Mouse (Mus musculus) left cerebral cortex, postnatal 25 days (tissue): Measurements from ENCODE around the gene Parva. TPM values are rescaled to one million over a fixed set of nuclear protein-coding genes. Genes with fewer than 3 reads are reported as not detected.

Experiments
- DNase-seq, 2 experiments: peaks; one replicate each; pipeline ENCODE4 v3.0.0; 2022; ENCODE audit warnings: low spot score in 2 of 2, mixed read lengths in 1 of 2
- intact Hi-C: fragments of 180-260 bp; cut with DNase I; formaldehyde crosslinking; loops from one replicate; pipeline ENCODE4 v1.15.1; 2025
- total RNA-seq, 2 experiments: library from RNA; stranded (reverse); gene quantifications; 2 replicates each; pipeline ENCODE4 v1.2.3; 2021

The Parva gene
- total RNA-seq, 2 experiments from 2014 or later: 53.3 to 53.6 TPM

DNA sequence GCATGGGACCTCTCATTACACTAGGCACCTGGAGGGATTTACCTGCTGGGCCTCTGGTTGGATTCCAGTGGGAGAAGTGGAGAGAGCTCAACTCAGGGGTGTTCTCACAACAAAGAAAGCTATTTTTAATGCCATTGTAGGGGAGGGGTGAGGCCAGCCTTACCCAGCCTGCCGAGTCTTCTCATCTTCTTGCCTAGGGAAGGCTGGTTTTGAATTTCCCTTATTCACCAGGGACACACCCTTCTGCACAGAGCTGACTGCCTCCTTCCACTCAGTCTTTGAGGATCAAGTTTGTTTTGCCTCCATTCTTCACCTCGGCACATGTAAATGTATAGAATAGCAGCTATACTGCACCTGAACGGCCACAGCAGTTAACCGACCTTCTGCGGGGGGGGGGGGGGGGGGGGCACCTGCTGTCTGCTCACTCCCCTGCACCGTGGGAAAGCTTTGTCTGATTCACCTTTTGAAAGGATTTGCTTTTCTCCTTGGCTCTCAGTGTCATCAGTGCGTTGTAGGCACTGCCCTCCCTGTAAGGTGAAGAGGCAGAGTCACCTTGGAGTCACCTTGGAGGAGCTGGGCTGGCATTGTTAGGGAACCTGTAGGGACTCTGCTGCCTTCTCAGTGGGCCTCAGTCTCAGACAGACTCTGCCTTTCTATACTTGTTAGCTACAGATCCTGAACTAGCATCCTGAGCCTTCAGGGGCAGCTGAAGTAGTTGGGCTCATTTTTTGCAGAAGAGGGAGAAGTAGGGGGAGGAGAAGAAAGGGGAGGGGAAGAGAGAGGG, 10.4 kb upstream of the Parva start:
- intact Hi-C loops: no loop called here
- no peak for DNase-seq

DNA sequence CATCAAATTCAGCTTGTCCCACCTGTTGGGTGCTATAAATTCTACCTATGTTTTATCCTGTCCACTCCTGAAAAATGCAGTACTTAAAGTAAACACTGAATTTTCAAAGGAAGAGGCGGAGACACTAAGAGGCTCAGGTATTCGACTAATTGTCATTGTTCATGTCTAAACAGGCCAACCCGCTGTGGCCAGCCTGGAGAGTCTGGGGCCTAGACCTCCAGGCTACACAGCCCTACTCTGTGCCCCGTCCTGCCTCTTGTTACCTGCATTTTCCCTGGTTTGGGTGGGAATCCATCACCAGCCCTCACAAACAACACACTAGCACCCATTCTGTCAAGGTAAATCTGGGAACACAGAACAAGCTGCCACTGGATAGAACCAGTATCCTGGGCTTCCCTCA, 9.7 kb upstream of the Parva start:
- no peak for DNase-seq
- intact Hi-C loops: no loop called here

DNA sequence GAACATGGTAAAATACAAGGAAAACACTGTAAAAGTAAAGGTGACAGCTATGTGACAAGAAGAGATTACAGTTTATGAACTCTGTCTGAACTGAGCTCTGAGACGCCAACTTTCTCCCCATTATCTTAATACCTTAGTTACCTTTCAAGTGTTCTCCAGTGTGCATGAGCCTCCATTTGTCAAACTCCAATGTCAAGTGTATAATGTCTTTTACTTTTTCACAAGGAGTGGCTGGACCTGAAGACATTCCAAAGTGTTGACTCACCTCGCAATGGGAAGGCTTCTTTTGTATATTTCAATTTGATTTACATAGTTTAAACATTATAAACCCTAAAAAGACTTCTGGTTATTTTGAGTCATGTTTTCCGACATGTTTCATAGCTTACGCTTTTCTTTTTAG, 3.9 kb upstream of the Parva start:
- DNase-seq: no peak

DNA sequence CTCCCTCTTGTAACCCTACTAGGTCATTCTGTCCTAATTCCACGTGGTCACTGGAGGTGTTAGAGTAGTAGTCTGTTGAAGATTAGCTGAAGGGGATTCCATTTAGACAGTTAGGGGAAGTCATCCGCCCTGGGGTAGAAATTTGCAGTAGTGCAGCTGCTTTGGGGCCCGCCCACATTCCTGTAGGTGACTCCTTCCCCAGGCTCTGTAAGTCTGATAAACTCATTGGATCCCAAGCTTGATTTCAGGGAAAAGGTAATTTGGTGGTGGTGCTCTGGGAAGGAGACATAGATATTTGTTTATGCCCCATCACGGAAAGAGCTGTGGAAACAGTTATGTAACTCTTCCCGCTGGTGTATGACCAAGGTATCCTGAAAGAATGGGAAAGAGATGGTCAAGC, 494 bp upstream of the Parva start:
- no peak for DNase-seq
- intact Hi-C loops: no loop called here

More for the DNA sequence above, 3.9 kb upstream of the Parva start:
- intact Hi-C loops: no loop called here

DNA sequence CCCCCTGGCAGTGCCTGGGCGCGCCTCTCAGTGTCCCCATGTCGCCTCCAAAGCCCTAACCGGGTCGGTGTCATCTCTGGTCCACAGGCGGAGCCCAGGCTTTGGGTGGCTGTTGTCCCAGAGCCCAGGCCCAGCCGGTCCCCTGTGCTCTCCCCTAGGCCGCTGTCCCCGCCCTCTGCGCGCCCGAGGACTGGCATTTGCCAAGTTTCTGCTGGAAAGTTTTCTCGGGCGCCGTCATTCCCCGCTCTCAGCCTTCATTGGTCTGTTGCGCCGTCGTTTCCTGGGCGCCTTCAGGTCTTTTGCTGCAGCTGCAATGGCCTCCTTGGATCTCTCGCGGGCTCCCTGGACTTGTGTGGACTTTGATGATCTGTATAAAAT, 842 bp downstream of the Parva start:
- intact Hi-C loops: no loop called here
- peak; percentile 57 to 74 for DNase-seq

DNA sequence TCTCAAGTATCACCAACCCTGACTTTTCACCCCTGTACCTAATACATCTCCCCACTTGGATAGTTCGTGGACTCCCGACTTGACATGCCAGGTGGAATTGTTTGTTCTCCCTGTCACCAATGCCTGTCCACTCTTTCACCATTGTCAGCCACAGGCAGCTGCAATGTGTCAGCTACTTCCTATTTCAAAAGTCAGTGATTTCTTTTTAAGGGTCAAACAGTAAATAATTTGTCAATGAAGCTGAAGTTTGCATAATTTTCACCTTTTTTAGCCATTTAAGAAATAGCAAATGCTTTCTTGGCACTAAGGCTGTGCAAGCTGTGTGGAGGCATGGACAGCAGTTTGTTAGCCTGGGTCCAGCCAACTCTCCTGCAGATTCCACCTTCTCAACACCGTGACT, 12.5 kb downstream of the Parva start:
- intact Hi-C loops: no loop called here
- no peak for DNase-seq

DNA sequence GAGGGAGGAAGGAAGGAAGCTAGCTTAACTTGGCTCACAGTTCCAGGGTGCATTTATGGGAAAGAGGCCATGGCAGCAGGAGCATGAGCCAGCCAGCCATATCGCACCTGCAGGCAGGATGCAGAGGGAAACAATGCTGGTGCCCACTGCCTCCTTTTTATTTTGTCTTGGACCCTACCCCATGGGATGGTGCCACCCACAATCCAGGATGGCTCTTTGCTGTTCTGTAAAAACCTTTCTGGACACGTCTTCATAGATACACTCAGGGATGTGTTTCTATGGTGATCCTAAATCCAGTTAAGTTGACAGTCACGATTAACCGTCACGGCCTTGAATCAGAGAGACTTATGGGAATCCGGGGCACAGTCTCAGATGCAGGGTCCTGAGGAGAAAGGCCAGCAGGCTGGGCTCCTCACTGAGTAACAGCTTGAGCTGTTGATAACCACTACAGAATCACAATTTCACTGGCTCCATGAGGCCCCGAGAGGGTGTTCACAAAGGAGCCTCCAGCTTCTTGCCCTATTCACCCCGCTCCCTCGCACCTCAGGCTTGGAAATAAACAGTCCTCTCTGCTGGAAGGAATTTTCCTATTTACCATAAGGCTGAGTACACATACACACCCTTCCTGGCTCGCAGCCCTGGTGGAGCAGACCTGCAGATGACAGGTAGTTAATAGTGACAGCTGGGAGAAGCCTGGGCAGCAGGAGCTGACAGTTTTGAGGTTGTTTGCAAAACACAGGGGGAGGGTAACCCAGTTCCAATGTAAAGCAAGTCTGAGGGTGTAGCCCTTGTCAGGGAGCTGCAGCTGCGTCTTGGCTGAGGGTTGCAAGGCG, 17.1 kb downstream of the Parva start:
- intact Hi-C loops: no loop called here
- peak in 1 of 2 experiments; percentile 11 for DNase-seq

DNA sequence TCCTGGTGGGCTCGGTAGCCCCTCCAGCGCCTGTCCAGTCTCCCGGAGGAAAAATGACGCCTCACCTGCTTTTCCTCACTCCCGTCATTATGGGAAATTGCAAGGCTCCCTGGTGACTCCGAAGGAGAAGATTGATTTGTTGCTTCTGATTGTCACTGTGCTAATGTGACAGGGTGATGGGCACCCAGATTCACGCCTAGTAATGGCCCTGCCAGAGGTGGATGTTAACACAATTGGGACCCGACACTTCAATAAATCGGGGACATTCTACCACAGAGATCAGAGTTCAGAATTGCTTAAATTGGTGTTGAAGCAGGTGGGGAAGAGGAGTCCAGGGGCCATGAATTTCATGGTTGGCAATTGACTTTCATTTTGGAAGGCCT, 17.7 kb downstream of the Parva start:
- DNase-seq: no peak
- intact Hi-C loops: no loop called here

DNA sequence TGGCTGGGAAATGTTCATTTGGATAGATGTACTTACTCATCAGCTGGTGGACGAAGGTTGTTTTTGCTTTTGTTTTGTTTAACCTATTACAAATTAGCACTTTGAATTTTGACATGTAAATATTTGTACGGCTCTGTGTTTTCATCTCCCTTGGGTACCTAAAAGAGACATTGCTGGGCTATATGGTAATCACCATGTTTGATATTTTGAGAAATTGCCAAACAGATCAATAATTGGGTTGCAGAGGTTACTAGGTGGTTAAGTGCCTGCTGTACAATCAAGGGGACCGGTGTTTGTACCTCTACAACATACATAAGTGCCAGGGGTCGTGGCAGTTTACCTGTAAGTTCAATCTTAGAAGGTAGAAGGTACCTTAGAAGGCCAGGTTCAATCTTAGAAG, 19.2 kb downstream of the Parva start:
- DNase-seq: no peak
- intact Hi-C loops: no loop called here

DNA sequence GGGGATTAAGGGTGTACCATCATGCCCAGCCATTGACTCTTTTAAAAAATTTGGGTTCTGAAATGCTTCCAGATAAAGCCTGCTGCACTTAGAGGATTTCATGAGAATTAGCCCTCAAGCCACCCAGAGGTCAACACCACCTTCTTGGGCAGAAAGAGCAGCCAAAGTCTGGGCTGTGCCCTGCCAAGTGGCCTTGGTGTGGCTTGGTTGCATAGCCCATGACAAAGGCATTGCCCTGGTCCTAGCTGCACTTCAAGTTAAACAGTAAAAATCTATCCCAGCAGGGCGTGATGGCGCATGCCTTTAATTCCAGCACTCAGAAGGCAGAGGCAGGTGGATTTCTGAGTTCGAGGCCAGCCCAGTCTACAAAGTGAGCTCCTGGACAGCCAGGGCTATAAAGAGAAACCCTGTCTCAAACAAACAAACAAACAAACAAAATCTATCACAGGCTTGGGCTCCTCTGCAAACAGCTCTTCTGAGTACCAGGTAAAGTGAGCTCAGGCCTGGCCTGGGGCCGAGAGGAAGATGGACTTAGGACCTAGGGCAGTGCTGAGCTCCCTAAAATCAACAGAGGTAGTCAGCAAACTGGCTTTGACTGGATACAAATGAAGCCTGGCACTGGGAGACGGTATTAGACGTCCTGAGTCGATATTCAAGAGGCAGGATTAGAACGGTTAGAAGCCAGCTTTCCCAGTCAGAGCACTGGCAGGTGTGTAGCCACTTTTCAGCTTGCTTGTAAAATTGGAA, 22.8 kb downstream of the Parva start:
- intact Hi-C loops: no loop called here
- no peak for DNase-seq

DNA sequence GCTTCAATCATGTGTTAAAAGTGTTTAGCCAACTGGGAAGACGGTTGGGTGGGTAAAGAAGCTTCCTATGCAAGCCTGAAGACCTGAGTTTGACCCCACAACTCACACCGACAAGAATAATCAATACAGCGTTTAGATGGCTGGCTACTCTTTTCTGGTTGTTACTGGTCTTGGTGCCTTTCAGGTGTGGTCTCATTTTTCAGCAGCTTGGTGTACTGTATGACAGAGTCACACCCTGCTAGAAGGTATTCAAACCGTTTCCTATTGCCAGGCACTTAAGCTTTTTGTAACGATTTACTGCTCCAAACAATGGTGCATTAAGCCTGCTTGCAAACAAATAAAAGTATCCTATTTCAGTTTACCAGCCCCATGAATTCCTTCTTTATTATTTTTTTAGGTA, 25.2 kb downstream of the Parva start:
- DNase-seq: no peak
- intact Hi-C loops: no loop called here

DNA sequence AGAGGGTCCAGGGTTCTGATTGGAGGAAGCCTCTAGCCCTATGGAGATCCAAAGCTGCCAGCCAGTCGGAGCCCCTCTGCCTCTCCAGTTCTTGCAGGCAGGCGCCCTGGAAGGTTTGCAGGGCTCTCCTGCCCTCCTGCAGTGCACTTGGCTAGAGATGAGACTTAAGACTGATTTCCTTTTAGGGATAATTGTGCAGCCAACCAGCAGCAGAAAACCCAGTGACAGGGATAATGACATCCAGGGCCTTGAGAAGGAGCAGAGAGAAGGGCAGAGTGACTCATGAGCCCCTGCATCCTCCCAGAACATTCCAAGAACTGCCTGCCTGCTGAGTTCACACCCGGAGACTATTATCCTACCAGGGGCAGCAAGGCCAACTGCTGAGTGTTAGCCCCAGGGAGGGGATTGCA, 26.5 kb downstream of the Parva start:
- intact Hi-C loops: no loop called here

DNA sequence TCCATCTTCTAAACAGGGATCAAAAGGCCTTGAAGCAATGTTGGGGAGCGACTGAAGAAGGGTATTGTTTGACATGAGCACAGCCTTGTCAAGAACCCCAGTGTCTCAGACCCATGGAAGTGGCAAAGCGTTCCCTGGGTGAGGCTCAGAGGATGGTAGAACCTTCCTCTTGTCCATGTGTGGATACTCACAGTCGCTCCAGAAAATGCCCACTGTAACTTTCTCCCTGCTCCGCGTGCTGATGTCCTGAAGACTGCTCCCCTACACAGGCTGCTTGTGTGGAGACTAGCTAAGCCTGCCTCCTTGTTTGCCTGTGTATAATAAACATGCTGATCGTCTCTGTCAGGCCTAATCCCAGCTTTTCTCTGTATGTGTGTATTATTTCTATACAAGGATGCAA, 27.1 kb downstream of the Parva start:
- intact Hi-C loops: no loop called here
- DNase-seq: no peak

More for the DNA sequence above, 26.5 kb downstream of the Parva start:
- DNase-seq: no peak

DNA sequence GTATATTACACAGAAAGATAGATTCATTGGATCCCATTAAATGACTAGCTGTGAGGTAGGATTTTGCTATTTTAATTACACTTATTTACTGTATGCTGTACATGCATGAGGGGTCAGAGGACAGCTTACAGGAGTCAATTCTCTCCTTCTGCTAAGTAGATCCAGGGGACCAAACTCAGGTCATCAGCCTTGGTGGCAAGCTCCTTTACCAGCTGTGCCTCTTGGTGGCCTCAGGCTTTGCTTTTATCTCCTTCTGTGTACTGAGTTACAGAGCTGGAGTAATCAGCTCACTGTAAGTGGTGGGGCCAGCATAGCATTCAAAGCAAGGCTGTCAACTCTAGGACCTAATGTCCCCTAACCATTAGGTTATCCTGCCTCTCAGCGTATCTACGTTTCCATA, 27.6 kb downstream of the Parva start:
- no peak for DNase-seq
- intact Hi-C loops: no loop called here

DNA sequence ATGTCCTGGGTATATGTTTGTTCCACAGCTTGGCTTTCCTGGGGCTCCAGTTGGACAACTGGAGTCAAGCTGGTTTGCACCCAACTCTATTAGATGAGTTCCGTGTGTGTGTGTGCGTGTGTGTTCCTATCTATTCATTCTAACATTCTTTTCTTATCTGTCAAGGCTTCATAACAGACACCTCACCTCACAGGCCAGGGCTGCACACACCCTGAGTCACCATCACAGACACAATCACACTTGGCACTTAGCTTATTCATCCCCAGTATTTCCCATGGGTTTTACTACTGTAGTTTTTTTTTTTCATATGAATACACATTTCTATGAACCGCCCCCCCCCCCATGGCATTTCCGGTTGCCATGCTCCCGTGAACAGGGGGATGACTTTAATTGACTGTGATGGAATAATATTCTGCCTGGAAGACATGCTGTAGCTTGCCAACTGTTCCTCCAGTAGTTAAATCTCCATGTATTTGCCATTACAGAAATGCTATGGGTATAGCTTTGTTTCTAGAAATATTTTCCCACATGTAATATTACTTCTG, 28.3 kb downstream of the Parva start:
- intact Hi-C loops: no loop called here
- no peak for DNase-seq

DNA sequence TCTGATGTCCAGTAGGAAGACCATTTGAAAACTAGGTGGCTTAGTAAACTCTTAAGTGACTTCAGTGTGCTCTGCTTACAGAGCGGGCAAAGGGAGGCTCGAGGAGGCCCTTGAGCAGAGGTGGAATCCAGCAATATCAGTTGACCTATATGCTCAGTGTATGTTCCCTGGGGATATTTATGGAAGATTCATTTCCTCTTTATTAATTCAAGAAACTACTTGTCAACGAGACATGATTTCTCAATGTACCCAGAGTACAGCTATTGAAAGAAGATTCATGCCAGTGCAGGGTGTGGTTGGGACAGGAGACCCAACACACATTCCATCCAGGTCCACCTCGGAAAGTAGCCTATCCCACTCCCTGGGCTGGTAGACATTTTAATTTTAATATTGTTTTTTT, 30.1 kb downstream of the Parva start:
- no peak for DNase-seq
- intact Hi-C loops: no loop called here

DNA sequence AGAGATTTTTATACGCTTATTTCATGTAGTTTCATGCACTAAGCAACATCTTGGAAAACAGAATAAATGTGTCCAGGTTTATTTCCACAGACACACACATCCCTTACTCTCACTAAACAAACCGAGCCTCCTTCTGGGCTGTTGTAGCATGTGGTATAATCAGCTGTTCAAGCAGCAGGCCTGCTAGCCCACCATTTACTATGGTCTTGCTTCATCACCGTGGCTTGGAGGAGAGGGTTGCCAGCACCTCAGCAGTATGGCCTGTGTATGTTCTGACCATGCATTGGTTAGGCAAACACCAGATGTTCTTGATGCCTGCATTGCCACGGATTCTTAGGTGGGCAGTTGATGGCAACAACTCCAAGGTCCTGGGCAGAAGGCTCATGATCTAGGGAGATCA, 30.6 kb downstream of the Parva start:
- intact Hi-C loops: no loop called here
- DNase-seq: no peak

DNA sequence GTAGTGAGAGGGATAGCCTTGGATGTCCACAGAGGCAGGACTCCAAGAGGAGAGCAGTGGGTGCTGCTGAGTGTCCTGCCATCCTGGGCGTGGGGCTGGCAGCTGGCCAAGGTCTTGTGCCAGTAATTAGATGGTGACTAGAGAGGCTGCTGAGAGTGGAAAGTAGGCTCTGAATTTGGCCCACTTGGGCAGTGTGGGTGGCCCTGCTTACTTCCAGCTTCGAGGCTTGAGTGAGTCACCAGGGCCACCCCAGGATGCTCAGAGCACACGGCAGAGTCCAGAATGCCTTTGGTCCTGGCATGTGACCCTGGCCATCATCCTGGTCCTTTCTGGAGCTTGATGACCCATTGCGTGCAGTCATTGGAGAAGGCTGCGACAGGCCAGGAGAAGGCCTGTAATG, 31.1 kb downstream of the Parva start:
- peak in 1 of 2 experiments; percentile 38 for DNase-seq
- intact Hi-C loops: no loop called here

DNA sequence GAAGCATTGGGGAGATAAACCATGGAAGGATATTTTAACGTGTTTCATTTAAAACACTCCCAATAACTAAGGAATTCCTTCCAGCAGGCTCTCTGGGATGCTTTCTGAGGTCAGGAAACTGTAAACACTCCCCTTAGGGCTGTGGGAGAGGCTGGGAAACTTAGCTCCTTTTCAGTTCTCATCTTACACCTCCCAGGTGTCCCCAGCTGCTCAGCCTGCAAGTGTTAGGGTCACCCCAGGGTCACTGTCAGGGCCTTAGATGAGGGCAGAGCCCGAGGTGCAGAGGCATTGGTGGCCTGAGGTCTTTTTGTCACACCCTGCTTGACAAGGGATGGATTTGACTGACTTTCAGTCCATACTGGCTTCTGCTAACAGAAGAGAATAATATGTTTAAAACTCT, 35.8 kb downstream of the Parva start:
- intact Hi-C loops: no loop called here

DNA sequence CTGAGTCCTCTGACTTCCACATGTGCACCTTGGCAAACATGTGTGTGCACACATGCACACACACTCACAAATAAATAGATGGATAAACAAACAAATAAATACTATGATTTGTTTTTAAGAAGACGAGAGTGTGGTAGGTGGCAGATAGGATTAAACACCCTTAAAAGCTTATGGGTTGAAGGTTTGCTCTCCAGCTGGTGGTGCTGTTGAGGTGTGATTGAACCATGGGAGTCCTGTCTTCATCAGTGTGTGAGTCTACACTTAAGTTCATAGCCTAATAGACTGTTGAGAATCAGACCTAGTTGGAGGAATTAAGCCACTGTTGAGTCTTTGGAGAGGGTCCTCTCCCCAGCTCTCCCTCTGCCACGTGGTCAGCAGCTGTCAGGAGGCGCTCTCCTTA, 38.6 kb downstream of the Parva start:
- intact Hi-C loops: no loop called here
- DNase-seq: no peak

More for the DNA sequence above, 35.8 kb downstream of the Parva start:
- no peak for DNase-seq
